Mouse (Mus musculus) inflammation-experienced regulatory T-cells, adult 16 weeks (primary cell): Measurements from ENCODE around the gene Epgn. TPM values are rescaled to one million over a fixed set of nuclear protein-coding genes. Genes with fewer than 3 reads are reported as not detected.

Experiments
- polyA plus RNA-seq: library from polyadenylated mRNA; unstranded; fragments of 100-300 nt; shearing (Covaris generic); gene quantifications from one replicate; pipeline ENCODE4 v1.2.1, GENCODE M21; 2017

Epgn gene
- not detected for polyA plus RNA-seq

GRCm38 (mm10) chr5:91027164-91027563 is at the start of gene Epgn:
Gene Epgn (plus strand): TSS chr5:91027464.

GRCm38 (mm10) chr5:91074450-91074950 is 47.2 kb downstream of the Epgn start, which contains the start of gene Ereg:
Gene Ereg (plus strand): TSS chr5:91074622.

Other genes starting within 250 kb of the Epgn start
- gene Cxcl3, start 241.4 kb upstream of the Epgn start, polyA plus RNA-seq, result 1.4 TPM
- gene Cxcl15, start 232.9 kb upstream of the Epgn start, polyA plus RNA-seq, result not detected
- gene Cxcl1, start 136.2 kb upstream of the Epgn start, polyA plus RNA-seq, result not detected
- gene Cxcl2, start 123.6 kb upstream of the Epgn start, polyA plus RNA-seq, result 1.8 TPM
- gene Mthfd2l, start 96.3 kb upstream of the Epgn start, polyA plus RNA-seq, result 1.6 TPM
- not detected for gene Ereg, start 47.2 kb downstream of the Epgn start, polyA plus RNA-seq
- gene Areg, start 112.1 kb downstream of the Epgn start, polyA plus RNA-seq, result 2.2 TPM